Mouse (Mus musculus) lung, embryonic 14.5 days (tissue): Measurements from ENCODE around the gene Smim24. TPM values are rescaled to one million over a fixed set of nuclear protein-coding genes. Genes with fewer than 3 reads are reported as not detected.
A peak's percentile ranks its signal among the peaks of the same experiment; 100 is the strongest.

Experiments
- ATAC-seq: fragments of 200-750 bp; cut with Nextera tagmentation; 2 replicates; pipeline ENCODE4 v1.8.0; 2017; ENCODE audit warnings: mild to moderate bottlenecking, moderate TSS enrichment, moderate library complexity; ENCODE audit not compliant: insufficient read depth
- DNase-seq: peaks from one replicate; pipeline ENCODE4 v3.0.0-alpha.2; 2015
- H3K27ac ChIP-seq: fragments of 300-500 bp; sonication (generic); 2 replicates; pipeline ENCODE4 v1.5.1; 2014; ENCODE audit warnings: low read depth, mild to moderate bottlenecking, moderate library complexity
- H3K27me3 ChIP-seq: fragments of 300-500 bp; sonication (generic); 2 replicates; pipeline ENCODE4 v1.6.1; 2014; ENCODE audit warnings: low read length, control low read depth; ENCODE audit not compliant: insufficient read depth
- H3K36me3 ChIP-seq: fragments of 300-500 bp; sonication (generic); 2 replicates; pipeline ENCODE4 v1.6.1; 2014; ENCODE audit warnings: control low read depth; ENCODE audit not compliant: insufficient read depth
- H3K4me1 ChIP-seq: fragments of 300-500 bp; sonication (generic); 2 replicates; pipeline ENCODE4 v1.6.1; 2014; ENCODE audit warnings: antibody characterized with exemption, control low read depth; ENCODE audit not compliant: insufficient read depth
- H3K4me2 ChIP-seq: fragments of 300-500 bp; sonication (generic); 2 replicates; pipeline ENCODE4 v1.6.1; 2014; ENCODE audit warnings: mild to moderate bottlenecking
- H3K4me3 ChIP-seq: fragments of 300-500 bp; sonication (generic); 2 replicates; pipeline ENCODE4 v1.5.1; 2014; ENCODE audit warnings: low read depth, low read length
- H3K9ac ChIP-seq: fragments of 300-500 bp; sonication (generic); 2 replicates; pipeline ENCODE4 v1.6.1; 2014
- H3K9me3 ChIP-seq: fragments of 300-500 bp; sonication (generic); 2 replicates; pipeline ENCODE4 v1.6.1; 2016; ENCODE audit warnings: low read depth, low read length, control low read depth
- CTCF ChIP-seq: IDR thresholded peaks from 2 replicates; pipeline ENCODE4 v1.5.1; 2016; ENCODE audit warnings: antibody characterized with exemption, low read depth
- WGBS: fragments of 180-500 bp; shearing (Covaris S2); extraction: QIAGEN DNeasy Blood & Tissue Kit; methylation state at CpG from one replicate; pipeline ENCODE4 v1.1.7; 2014; 5-methylcytosine and 5-hydroxymethylcytosine counted together
- polyA plus RNA-seq: library from polyadenylated mRNA; unstranded; fragments of >200 nt; fragmentation: Nextera tagmentation; extraction: Ambion mirVana; gene quantifications from 2 replicates; pipeline ENCODE4 v1.2.1, GENCODE M21; 2014

Gene Smim24
- polyA plus RNA-seq, 1 experiment from 2014 or later: 3.3 TPM

DNA sequence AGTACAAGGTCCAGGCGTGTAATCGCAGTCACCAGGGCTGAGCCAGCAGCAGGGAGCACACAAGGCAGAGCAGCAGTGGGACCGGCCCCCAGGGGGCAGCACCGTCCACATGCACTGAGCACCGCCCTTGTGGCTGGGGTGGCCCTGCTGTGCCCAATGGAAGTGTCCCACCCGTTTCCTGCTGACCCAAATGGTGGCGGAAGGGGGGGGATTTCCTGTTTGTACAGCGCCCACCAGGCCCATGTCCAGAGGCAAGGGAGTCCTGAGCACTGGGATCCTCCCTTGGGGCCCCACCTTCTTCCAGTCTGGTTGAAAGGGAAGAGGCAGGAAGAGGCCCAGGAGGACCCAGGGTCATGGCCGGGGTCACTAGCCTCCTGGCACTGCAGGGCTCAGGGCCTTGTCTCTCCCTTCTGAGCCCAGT is 16.0 kb downstream of the Smim24 start:
- no peak overlapping the region for H3K4me2 ChIP-seq
- no peak overlapping the region for H3K9ac ChIP-seq
- H3K27ac ChIP-seq: peak overlapping the region; percentile 58
- whole genome bisulfite sequencing: 30% methylated on average over 9 of the region's 9 CpGs
- DNase-seq (peak; percentile 89), ATAC-seq (peak; percentile 36)
- peaks cover 67% of the 10 kb centered on the region for H3K36me3 ChIP-seq
- no peaks in the 10 kb centered on the region for H3K9me3 ChIP-seq
- peak; percentile 93 for TF ChIP-seq CTCF
- no peak overlapping the region; the same call in 1 of the 2 replicates for H3K4me3 ChIP-seq
- peaks cover 44% of the 10 kb centered on the region for H3K4me1 ChIP-seq
- H3K27me3 ChIP-seq: no peaks in the 10 kb centered on the region

DNA sequence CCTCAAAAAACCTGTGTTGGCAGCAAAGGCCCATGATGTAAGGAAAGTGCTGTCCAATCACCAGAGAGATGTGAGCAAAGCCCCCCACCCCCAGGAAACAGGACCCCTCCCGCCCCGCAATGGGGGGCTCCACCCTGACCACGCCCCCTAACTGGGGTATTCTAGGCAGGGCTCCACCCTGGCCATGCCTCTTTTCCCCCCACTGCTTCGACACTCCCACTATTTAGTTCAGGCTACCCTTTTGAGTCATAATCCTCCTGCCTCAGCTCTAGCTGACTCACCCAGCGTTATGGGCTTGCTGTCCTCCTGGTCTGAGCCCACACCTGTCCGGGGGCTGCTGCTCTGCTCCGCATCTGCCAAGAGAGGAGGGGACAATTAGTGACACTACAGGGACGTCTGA is 16.5 kb downstream of the Smim24 start:
- WGBS: 33% methylated on average over 8 of the region's 8 CpGs
- DNase-seq (peak; percentile 66), ATAC-seq (no peak)
- peak overlapping the region; percentile 49 for H3K4me2 ChIP-seq
- H3K4me1 ChIP-seq: peaks cover 49% of the 10 kb centered on the region
- peaks cover 62% of the 10 kb centered on the region for H3K36me3 ChIP-seq
- H3K9me3 ChIP-seq: no peaks in the 10 kb centered on the region
- H3K4me3 ChIP-seq: peak overlapping the region; percentile 19
- TF ChIP-seq CTCF: no peak
- peak overlapping the region; percentile 58 for H3K27ac ChIP-seq
- no peak overlapping the region for H3K9ac ChIP-seq
- H3K27me3 ChIP-seq: no peaks in the 10 kb centered on the region

DNA sequence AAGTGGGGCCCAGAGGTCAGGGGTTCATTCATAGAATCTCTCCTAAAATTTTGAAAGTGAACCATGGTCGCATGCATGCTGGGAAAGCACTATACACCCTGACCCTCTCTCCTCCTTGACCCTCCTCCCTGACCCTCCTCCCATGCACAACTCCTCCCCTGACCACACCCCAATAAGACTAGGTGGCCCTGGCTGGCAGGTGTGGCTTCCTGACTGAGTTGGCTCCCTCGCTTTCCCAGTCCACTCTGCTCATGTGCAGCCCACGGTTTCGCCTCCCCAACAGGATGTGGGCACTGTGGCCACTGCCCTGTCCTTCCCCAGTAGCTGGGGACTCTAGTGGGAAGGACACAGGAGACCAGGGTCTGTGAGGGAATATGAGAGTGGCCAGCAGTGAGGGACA is 17.5 kb downstream of the Smim24 start:
- 65% methylated on average over 4 of the region's 4 CpGs for WGBS
- Histone ChIP-seq H3K27me3 (no peaks in the 10 kb centered on the region), H3K36me3 (peaks cover 52% of the 10 kb centered on the region), H3K9ac (no peak overlapping the region), H3K4me3 (peak overlapping the region; percentile 19; the same call in 1 of the 2 replicates), H3K4me2 (peak overlapping the region; percentile 49), H3K4me1 (peaks cover 57% of the 10 kb centered on the region), H3K9me3 (no peaks in the 10 kb centered on the region), H3K27ac (peak overlapping the region; percentile 92; the same call in 1 of the 2 replicates)
- DNase-seq (no peak), ATAC-seq (no peak)
- no peak for TF ChIP-seq CTCF

DNA sequence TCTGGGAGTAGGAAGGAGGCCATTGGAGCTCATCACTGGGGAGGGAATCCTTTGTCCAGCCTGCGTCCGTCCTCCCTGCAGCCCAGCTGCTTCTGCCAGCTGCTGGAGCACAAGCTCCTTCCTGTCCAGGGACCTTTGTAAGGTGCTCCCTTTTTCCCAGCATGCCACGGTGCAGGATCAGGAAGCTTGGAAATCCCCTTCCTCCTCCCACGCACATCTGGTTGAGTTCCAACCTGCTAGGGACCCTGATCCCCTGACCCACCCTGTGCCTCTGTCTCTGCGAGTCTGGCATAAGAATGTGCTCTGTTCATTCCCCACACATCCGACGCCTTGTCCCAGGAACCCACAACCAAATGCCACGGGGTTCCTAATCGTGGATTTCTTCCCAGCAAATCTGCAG is 18.1 kb downstream of the Smim24 start:
- H3K9me3 ChIP-seq: no peaks in the 10 kb centered on the region
- peaks cover 57% of the 10 kb centered on the region for H3K4me1 ChIP-seq
- ATAC-seq (no peak), DNase-seq (no peak)
- H3K27ac ChIP-seq: peak overlapping the region; percentile 92
- H3K4me2 ChIP-seq: peak overlapping the region; percentile 49
- 0 out of 2 replicates have a peak overlapping the region, but pooled peaks have one; percentile 8 for H3K4me3 ChIP-seq
- no peaks in the 10 kb centered on the region for H3K27me3 ChIP-seq
- H3K36me3 ChIP-seq: peaks cover 46% of the 10 kb centered on the region
- 64% methylated on average over 9 of the region's 9 CpGs for WGBS
- TF ChIP-seq CTCF: no peak
- no peak overlapping the region for H3K9ac ChIP-seq

DNA sequence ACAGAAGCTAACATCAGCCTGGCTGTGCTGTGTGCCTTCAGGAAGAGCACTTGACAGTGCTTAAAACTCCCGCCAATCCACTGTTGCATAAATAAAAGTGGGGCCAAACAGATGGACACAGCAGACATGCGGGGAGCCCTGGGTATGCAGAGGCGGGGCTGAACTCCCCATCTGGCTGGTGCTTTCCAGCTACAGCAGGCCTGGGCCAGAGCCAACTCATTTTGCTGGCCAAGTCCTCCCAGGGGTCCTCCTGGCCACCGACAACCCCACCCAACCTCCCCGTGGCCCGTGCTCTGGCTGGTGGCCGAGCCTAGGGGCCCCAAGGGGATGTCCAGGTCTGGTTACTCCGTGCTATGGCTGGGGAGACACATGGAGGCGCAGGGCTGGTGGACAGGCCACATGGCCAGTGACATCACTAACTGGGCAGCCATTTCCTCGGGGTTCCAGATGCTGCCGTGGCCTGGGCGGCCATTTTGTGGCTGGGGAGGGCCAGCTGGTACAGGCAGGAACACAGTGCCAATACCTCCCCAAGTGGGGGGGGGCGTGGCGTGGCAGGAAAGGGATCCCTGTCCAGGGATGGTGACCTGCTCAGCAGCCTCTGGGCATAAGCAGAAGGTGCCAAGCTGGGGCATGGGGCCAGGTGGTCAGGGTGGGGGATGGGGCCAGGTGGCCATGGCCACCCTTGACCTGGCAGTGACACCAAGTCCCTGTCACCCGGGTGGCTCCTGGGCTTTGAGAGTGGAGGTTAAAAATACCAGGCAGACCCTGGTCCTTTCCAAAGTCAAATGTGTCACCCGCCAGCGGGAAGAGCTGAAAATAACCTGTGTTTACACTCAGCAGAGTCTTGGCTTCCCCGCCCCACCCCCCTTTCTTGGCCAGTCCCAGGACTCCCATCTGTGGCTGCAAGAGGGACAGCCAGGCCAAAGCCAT is 18.9 kb downstream of the Smim24 start:
- TF ChIP-seq CTCF: no peak
- Histone ChIP-seq H3K36me3 (peaks cover 38% of the 10 kb centered on the region), H3K9ac (peak overlapping the region; percentile 16), H3K27me3 (no peaks in the 10 kb centered on the region), H3K4me2 (peak overlapping the region; percentile 49), H3K4me1 (peaks cover 60% of the 10 kb centered on the region), H3K27ac (peak overlapping the region; percentile 92), H3K4me3 (peak overlapping the region; percentile 8; the same call in 1 of the 2 replicates), H3K9me3 (no peaks in the 10 kb centered on the region)
- 36% methylated on average over 18 of the region's 18 CpGs for WGBS
- ATAC-seq (peak; percentile 8), DNase-seq (peak; percentile 86)

DNA sequence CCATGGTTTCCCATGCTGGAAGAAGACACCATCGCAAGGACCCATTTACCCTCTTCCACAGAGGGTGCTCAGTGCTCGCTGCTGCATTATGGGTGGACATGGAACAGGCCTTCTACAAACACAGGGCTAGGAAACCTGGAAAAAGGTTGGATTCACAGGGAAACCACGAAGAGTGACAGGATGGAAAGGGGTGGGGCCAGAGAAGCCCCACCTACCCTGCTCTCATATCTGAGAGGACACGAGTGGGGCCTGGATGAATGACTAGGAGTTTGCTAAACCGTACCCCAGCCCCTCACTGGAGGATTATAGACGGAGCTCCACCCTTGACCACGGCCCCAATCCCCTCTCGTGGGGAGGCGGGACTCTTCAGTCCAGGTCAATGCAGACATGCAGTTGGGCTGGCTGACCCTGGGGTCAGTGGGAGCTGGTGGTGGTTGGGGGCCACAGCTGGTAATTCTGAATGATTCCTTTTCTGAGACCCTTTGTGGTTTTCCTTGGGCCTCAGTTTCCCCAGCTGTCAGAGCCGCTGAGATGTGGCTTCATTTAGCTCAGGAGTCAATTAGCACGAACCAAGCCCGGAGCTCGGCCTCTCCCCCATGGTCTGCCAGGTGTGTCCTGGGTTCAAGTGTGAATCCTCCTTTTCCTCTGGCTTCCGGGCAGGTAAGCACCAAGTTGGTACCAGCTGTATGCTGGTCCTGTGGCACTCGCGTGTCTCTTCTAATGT is 19.9 kb downstream of the Smim24 start:
- no peak for TF ChIP-seq CTCF
- Histone ChIP-seq H3K27ac (peak overlapping the region; percentile 92), H3K9ac (peak overlapping the region; percentile 16; the same call in 1 of the 2 replicates), H3K36me3 (peaks cover 28% of the 10 kb centered on the region), H3K4me1 (peaks cover 59% of the 10 kb centered on the region), H3K4me2 (peak overlapping the region; percentile 49), H3K27me3 (no peaks in the 10 kb centered on the region), H3K9me3 (no peaks in the 10 kb centered on the region), H3K4me3 (no peak overlapping the region)
- WGBS: 67% methylated on average over 16 of the region's 16 CpGs
- no peak for ATAC-seq
- DNase-seq: no peak
